ENCODE assay signal across 14 mouse cellular contexts in genomic region chr3:86745769-86746512, GRCm38 (mm10).
A peak's percentile ranks its signal among the peaks of the same experiment; 100 is the strongest.
DNase-seq lines count a peak whose midpoint lies in the region; ATAC-seq lines count a peak whose summit lies in the region.
"Had no signal": no experiment of that assay in that cellular context is flagged by ENCODE, and none has a peak within 500 bp of the region (broad histone marks: within the 10 kb centered on the region; RNA-seq: fewer than 3 reads in every experiment).

No protein-coding gene starts in this region.

- 31% methylated on average over 10 of the region's 10 CpGs for WGBS in forebrain, embryonic 13.5 days
- WGBS in forebrain, embryonic 10.5 days, result 76% methylated on average over 10 of the region's 10 CpGs
- 27% methylated on average over 10 of the region's 10 CpGs for WGBS in hindbrain, embryonic 14.5 days
- WGBS in midbrain, embryonic 16.5 days, result 21% methylated on average over 10 of the region's 10 CpGs

- H3K27me3 ChIP-seq in forebrain, embryonic 13.5 days, result peaks cover 3% of the 10 kb centered on the region; the same call in 1 of the 2 replicates
- H3K27me3 ChIP-seq in forebrain, embryonic 10.5 days (ENCODE audit: poor library complexity, severe bottlenecking), result peaks cover 13% of the 10 kb centered on the region
- no peaks in the 10 kb centered on the region for H3K27me3 ChIP-seq in hindbrain, embryonic 14.5 days (ENCODE audit: control insufficient read depth, insufficient read depth, low read length)
- no peaks in the 10 kb centered on the region for H3K27me3 ChIP-seq in midbrain, embryonic 16.5 days (ENCODE audit: control insufficient read depth, insufficient read depth, low read depth, low read length)
- H3K27me3 ChIP-seq: heart, embryonic 12.5 days had no signal

- H3K9ac ChIP-seq in forebrain, embryonic 13.5 days, result no peak overlapping the region
- peak overlapping the region; percentile 37 for H3K9ac ChIP-seq in hindbrain, embryonic 14.5 days
- H3K9ac ChIP-seq in midbrain, embryonic 16.5 days (ENCODE audit: low read depth, low read length), result no peak overlapping the region
- H3K9ac ChIP-seq: heart, embryonic 12.5 days had no signal

- H3K4me2 ChIP-seq in forebrain, embryonic 13.5 days, result peak overlapping the region; percentile 12; the same call in 1 of the 2 replicates
- peak overlapping the region; percentile 38 for H3K4me2 ChIP-seq in hindbrain, embryonic 14.5 days (replicated peaks)
- H3K4me2 ChIP-seq in midbrain, embryonic 16.5 days (ENCODE audit: low read length), result peak overlapping the region; percentile 2
- H3K4me2 ChIP-seq: heart, embryonic 12.5 days; liver, embryonic 11.5 days had no signal

- no peaks in the 10 kb centered on the region for H3K36me3 ChIP-seq in forebrain, embryonic 13.5 days (ENCODE audit: poor library complexity, severe bottlenecking)
- H3K36me3 ChIP-seq in forebrain, embryonic 10.5 days (replicated peaks), result no peaks in the 10 kb centered on the region
- no peaks in the 10 kb centered on the region for H3K36me3 ChIP-seq in hindbrain, embryonic 14.5 days (replicated peaks; ENCODE audit: control insufficient read depth, insufficient read depth)
- H3K36me3 ChIP-seq in midbrain, embryonic 16.5 days (ENCODE audit: control insufficient read depth, insufficient read depth, low read length), result no peaks in the 10 kb centered on the region
- H3K36me3 ChIP-seq: heart, embryonic 12.5 days had no signal

- ATAC-seq in forebrain, embryonic 13.5 days, result peak; percentile 86
- peak; percentile 89 for ATAC-seq in hindbrain, embryonic 14.5 days (ENCODE audit: low FRiP score)
- peak; percentile 71; the same call in 1 of the 2 replicates for ATAC-seq in midbrain, embryonic 16.5 days

- H3K27ac ChIP-seq in forebrain, embryonic 13.5 days, result peak overlapping the region; percentile 52
- H3K27ac ChIP-seq in forebrain, embryonic 10.5 days, result no peak overlapping the region
- peak overlapping the region; percentile 90 for H3K27ac ChIP-seq in hindbrain, embryonic 14.5 days
- peak overlapping the region; percentile 76 for H3K27ac ChIP-seq in midbrain, embryonic 16.5 days (ENCODE audit: low read length)

- no peak overlapping the region for H3K4me3 ChIP-seq in forebrain, embryonic 13.5 days
- H3K4me3 ChIP-seq in forebrain, embryonic 10.5 days, result no peak overlapping the region
- 0 out of 2 replicates have a peak overlapping the region, but pooled peaks have one; percentile 2 for H3K4me3 ChIP-seq in hindbrain, embryonic 14.5 days (replicated peaks; ENCODE audit: low read length)
- H3K4me3 ChIP-seq in midbrain, embryonic 16.5 days (ENCODE audit: low read depth, low read length), result no peak overlapping the region
- H3K4me3 ChIP-seq: erythroblast, embryonic 14.5 days; heart, embryonic 12.5 days had no signal

- H3K9me3 ChIP-seq in forebrain, embryonic 13.5 days (replicated peaks), result no peaks in the 10 kb centered on the region
- no peaks in the 10 kb centered on the region for H3K9me3 ChIP-seq in forebrain, embryonic 10.5 days
- H3K9me3 ChIP-seq in hindbrain, embryonic 14.5 days (ENCODE audit: control insufficient read depth, low read length), result no peaks in the 10 kb centered on the region
- no peaks in the 10 kb centered on the region for H3K9me3 ChIP-seq in midbrain, embryonic 16.5 days (replicated peaks; ENCODE audit: control insufficient read depth, low read length, poor library complexity, severe bottlenecking)
- H3K9me3 ChIP-seq: heart, embryonic 12.5 days had no signal

- DNase-seq in forebrain, embryonic 10.5 days (ENCODE audit: extremely low spot score, low spot score), result no peak
- DNase-seq in brain, adult 2 months (ENCODE audit: low read depth, low spot score), result peak; percentile 28
- peak; percentile 73 for DNase-seq in hindbrain, embryonic 14.5 days (ENCODE audit: low spot score)
- DNase-seq in layer of hippocampus, postnatal 10 days (ENCODE audit: low spot score in 2 of 2), result no peak
- DNase-seq in spleen, postnatal 36 days (ENCODE audit: low spot score in 2 of 2), result no peak
- no peak for DNase-seq in B cell, adult 2 months
- DNase-seq: adrenal gland, postnatal 25 days; lung, postnatal 10 days; thymus, adult 18-20 months had no signal

- peaks cover 28% of the 10 kb centered on the region for H3K4me1 ChIP-seq in forebrain, embryonic 13.5 days
- H3K4me1 ChIP-seq in forebrain, embryonic 10.5 days, result peaks cover 9% of the 10 kb centered on the region
- peaks cover 44% of the 10 kb centered on the region for H3K4me1 ChIP-seq in hindbrain, embryonic 14.5 days (replicated peaks; ENCODE audit: control insufficient read depth, insufficient read depth, low read length)
- H3K4me1 ChIP-seq in midbrain, embryonic 16.5 days (ENCODE audit: control insufficient read depth, insufficient read depth, low read length), result peaks cover 18% of the 10 kb centered on the region

Comparison
In these comparisons a context has a peak if more than half of its experiments do, and no peak if none do; other contexts are left out.
1. DNase-seq: peak in brain, adult 2 months (single experiment) and hindbrain, embryonic 14.5 days (single experiment); none in forebrain, embryonic 10.5 days (single experiment), layer of hippocampus, postnatal 10 days (0 of 2), spleen, postnatal 36 days (0 of 2) and B cell, adult 2 months (0 of 2).
2. Peak in every context shown above with its lines, with median percentiles within 50 percentile points of each other: ATAC-seq and H3K4me2 ChIP-seq.